Mouse (Mus musculus) brown adipose tissue, adult 24 weeks (tissue): ENCODE measurements around the gene Acoxl. TPM values are rescaled to one million over a fixed set of nuclear protein-coding genes. Genes with fewer than 3 reads are reported as not detected.
A peak's percentile ranks its signal among the peaks of the same experiment; 100 is the strongest.

Source experiments
- H3K27ac ChIP-seq: fragments of 200-500 bp; replicated peaks from 2 replicates; pipeline ENCODE4 v1.5.1; 2012; ENCODE audit warnings: low read depth, mild to moderate bottlenecking, low read length
- H3K4me1 ChIP-seq: fragments of 200-500 bp; 2 replicates; pipeline ENCODE4 v1.6.1; 2012; ENCODE audit warnings: low read length, mixed read lengths; ENCODE audit not compliant: control insufficient read depth, insufficient read depth, insufficient read length
- H3K4me3 ChIP-seq: fragments of 200-500 bp; 2 replicates; pipeline ENCODE4 v1.5.1; 2012; ENCODE audit warnings: low read depth, mild to moderate bottlenecking, low read length, moderate library complexity; ENCODE audit not compliant: insufficient read depth
- polyA plus RNA-seq: library from polyadenylated mRNA; stranded (reverse); fragments of >200 nt; gene quantifications from 2 replicates; pipeline ENCODE4 v1.2.4, GENCODE M21; 2012; ENCODE audit not compliant: missing spikeins, insufficient read depth, insufficient read length

Gene Acoxl
- 0.67 TPM in 1 of 2 replicates, not detected in the other for polyA plus RNA-seq

- H3K4me3 ChIP-seq = no peak within 1 kb of the TSS
- no peak within 1 kb of the TSS for H3K27ac ChIP-seq
- H3K4me1 ChIP-seq = no peaks in the 10 kb centered on the region
These were observed at the start of gene Acoxl for GRCm38 (mm10) chr2:127838576-127838975. TSS of gene Acoxl (plus strand) at chr2:127838876.

- peaks cover 2% of the 10 kb centered on the region; the same call in 1 of the 2 replicates for H3K4me1 ChIP-seq
- H3K4me3 ChIP-seq = peak overlapping the region; percentile 73
- peak overlapping the region; percentile 59; the same call in 1 of the 2 replicates for H3K27ac ChIP-seq
These were observed 49.5 kb upstream of the Acoxl start for GRCm38 (mm10) chr2:127789138-127789537.

GRCm38 (mm10) chr2:127789651-127790270 is 48.9 kb upstream of the Acoxl start:
- Histone ChIP-seq H3K4me3 (peak overlapping the region; percentile 73), H3K27ac (no peak overlapping the region), H3K4me1 (peaks cover 2% of the 10 kb centered on the region; the same call in 1 of the 2 replicates)

- H3K27ac ChIP-seq = no peak within 1 kb of the TSS
- peaks cover 2% of the 10 kb centered on the region; the same call in 1 of the 2 replicates for H3K4me1 ChIP-seq
These were observed 46.6 kb upstream of the Acoxl start, which contains the start of gene Mtln for GRCm38 (mm10) chr2:127791919-127792603. TSS of gene Mtln (minus strand) at chr2:127792488.

GRCm38 (mm10) chr2:127831401-127832102 is 7.1 kb upstream of the Acoxl start, which contains the start of gene Bub1:
TSS of gene Bub1 (minus strand) at chr2:127831865.
- no peak within 1 kb of the TSS for H3K27ac ChIP-seq
- peak within 1 kb of the TSS; percentile 49 for H3K4me3 ChIP-seq
- no peaks in the 10 kb centered on the region for H3K4me1 ChIP-seq

More at GRCm38 (mm10) chr2:127791919-127792603, 46.6 kb upstream of the Acoxl start, which contains the start of gene Mtln:
- peak within 1 kb of the TSS; percentile 75 for H3K4me3 ChIP-seq

GRCm38 (mm10) chr2:127832103-127832832 is 6.4 kb upstream of the Acoxl start:
- Histone ChIP-seq H3K4me3 (peak overlapping the region; percentile 39), H3K27ac (no peak overlapping the region), H3K4me1 (no peaks in the 10 kb centered on the region)

GRCm38 (mm10) chr2:127832833-127833190 is 5.9 kb upstream of the Acoxl start:
- Histone ChIP-seq H3K4me1 (no peaks in the 10 kb centered on the region), H3K4me3 (no peak overlapping the region)

GRCm38 (mm10) chr2:127839425-127839824 is 749 bp downstream of the Acoxl start:
- H3K4me3 ChIP-seq = no peak overlapping the region
- H3K4me1 ChIP-seq = no peaks in the 10 kb centered on the region
- no peak overlapping the region for H3K27ac ChIP-seq

More at GRCm38 (mm10) chr2:127832833-127833190, 5.9 kb upstream of the Acoxl start:
- H3K27ac ChIP-seq = no peak overlapping the region

- no peak overlapping the region for H3K4me3 ChIP-seq
- H3K4me1 ChIP-seq = no peaks in the 10 kb centered on the region
- no peak overlapping the region for H3K27ac ChIP-seq
These were observed 2.7 kb downstream of the Acoxl start for GRCm38 (mm10) chr2:127841402-127841801.

- Histone ChIP-seq H3K27ac (no peak overlapping the region), H3K4me1 (no peaks in the 10 kb centered on the region), H3K4me3 (no peak overlapping the region)
These were observed 3.7 kb downstream of the Acoxl start for GRCm38 (mm10) chr2:127842421-127842820.

GRCm38 (mm10) chr2:127845346-127845982 is 6.8 kb downstream of the Acoxl start:
- H3K4me1 ChIP-seq = no peaks in the 10 kb centered on the region
- no peak overlapping the region for H3K27ac ChIP-seq
- no peak overlapping the region for H3K4me3 ChIP-seq

- Histone ChIP-seq H3K4me3 (no peak overlapping the region), H3K27ac (no peak overlapping the region), H3K4me1 (no peaks in the 10 kb centered on the region)
These were observed 7.3 kb downstream of the Acoxl start for GRCm38 (mm10) chr2:127846008-127846407.

- no peaks in the 10 kb centered on the region for H3K4me1 ChIP-seq
- no peak overlapping the region for H3K4me3 ChIP-seq
- H3K27ac ChIP-seq = no peak overlapping the region
These were observed 7.9 kb downstream of the Acoxl start for GRCm38 (mm10) chr2:127846571-127846970.

GRCm38 (mm10) chr2:127850371-127850770 is 11.7 kb downstream of the Acoxl start:
- no peaks in the 10 kb centered on the region for H3K4me1 ChIP-seq
- no peak overlapping the region for H3K27ac ChIP-seq
- H3K4me3 ChIP-seq = no peak overlapping the region
